8 mouse cellular contexts compared by ENCODE assay signal in the genomic region with DNA sequence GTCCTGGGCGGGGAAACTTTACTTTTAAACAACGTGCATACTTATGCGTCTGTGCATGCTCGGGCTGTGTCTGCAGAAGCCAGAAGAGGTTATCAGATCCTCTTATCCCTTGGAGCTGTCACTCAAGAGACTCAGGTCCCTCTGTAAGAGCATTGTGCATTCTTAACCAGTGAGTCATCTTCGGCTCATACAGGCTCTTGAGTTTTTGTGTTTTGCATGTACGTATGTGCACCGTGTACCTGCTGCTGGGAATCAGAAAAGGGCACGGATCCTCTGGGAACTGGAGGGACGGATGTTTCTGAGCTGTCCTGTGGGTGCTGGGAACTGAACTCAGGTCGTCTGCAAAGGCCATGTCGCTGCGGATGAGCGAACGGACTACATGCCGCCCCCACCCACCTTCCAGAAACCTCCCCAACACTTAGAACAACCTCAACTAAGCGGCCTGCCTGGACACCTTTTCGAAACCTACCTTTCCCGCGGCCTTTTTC. TPM values are rescaled to one million over a fixed set of nuclear protein-coding genes. Genes with fewer than 3 reads are reported as not detected.
DNase-seq lines count a peak whose midpoint lies in the region; TF ChIP-seq lines count a peak whose summit lies in the region.

No protein-coding gene starts in this region.

- peak overlapping the region; percentile 100 for H3K27ac ChIP-seq in hindbrain, embryonic 10.5 days

- H3K36me3 ChIP-seq in hindbrain, embryonic 10.5 days: peaks cover 52% of the 10 kb centered on the region

- WGBS in hindbrain, embryonic 10.5 days: 9% methylated on average over 19 of the region's 19 CpGs
- WGBS in lung, adult 2 months: 7% methylated on average over 19 of the region's 19 CpGs

- no peaks in the 10 kb centered on the region for H3K27me3 ChIP-seq in hindbrain, embryonic 10.5 days (ENCODE audit: insufficient read depth, poor library complexity, severe bottlenecking)

- H3K9me3 ChIP-seq in hindbrain, embryonic 10.5 days: no peaks in the 10 kb centered on the region

- H3K4me3 ChIP-seq in hindbrain, embryonic 10.5 days: peak overlapping the region; percentile 97
- peak overlapping the region; percentile 78 for H3K4me3 ChIP-seq in lung, adult 2 months (replicated peaks; ENCODE audit: extremely low read depth, low read depth, low read length)

- peak; percentile 24 to 48 for DNase-seq in cerebellum, adult 18-20 months
- DNase-seq in cerebellum, postnatal 4 days (ENCODE audit: low spot score in 2 of 2): no peak
- peak; percentile 95 for DNase-seq in 3T3-L1 (ENCODE audit: low read depth, low spot score)
- peak; percentile 58 for DNase-seq in cerebellum, adult 9-11 months
- DNase-seq in hindbrain, embryonic 10.5 days (ENCODE audit: low spot score): no peak
- DNase-seq in lung, adult 2 months: peak; percentile 39
- DNase-seq in retina, embryonic 14.5 days (ENCODE audit: low spot score): peak; percentile 23
- DNase-seq in right cerebral cortex, postnatal 4 days: no peak

- no peak for TF ChIP-seq CTCF in lung, adult 2 months (IDR thresholded peaks at IDR 0.05; ENCODE audit: insufficient read depth, low read length)

- TF ChIP-seq POLR2A in lung, adult 2 months (IDR thresholded peaks at IDR 0.05; ENCODE audit: borderline replicate concordance, extremely low read depth, low read depth, low read length): peak; percentile 16; the same call in 1 of the 2 replicates

- peaks cover 31% of the 10 kb centered on the region for H3K4me1 ChIP-seq in hindbrain, embryonic 10.5 days (replicated peaks)
- H3K4me1 ChIP-seq in lung, adult 2 months (ENCODE audit: control insufficient read depth, insufficient read depth, low read length): peaks cover 8% of the 10 kb centered on the region

RNA-seq across cellular contexts. Expression of gene Hmgn1, which starts 0.8 kb away (rescaled TPM):
- 705 and 803 TPM in 2 replicates for polyA plus RNA-seq in hindbrain, embryonic 10.5 days (2016; fragmentation: Nextera tagmentation; extraction: Ambion mirVana)
- polyA plus RNA-seq in lung, adult 2 months (2012; rRNA removed): 27.4 and 38.0 TPM in 2 replicates

RNA-seq across cellular contexts. Expression of gene Wrb, which starts 18.5 kb away (rescaled TPM):
- 115 and 117 TPM in 2 replicates for polyA plus RNA-seq in hindbrain, embryonic 10.5 days (2016; fragmentation: Nextera tagmentation; extraction: Ambion mirVana)
- 81.5 and 84.8 TPM in 2 replicates for polyA plus RNA-seq in lung, adult 2 months (2012; rRNA removed)

RNA-seq across cellular contexts. Expression of gene Brwd1, which starts 44.4 kb away (rescaled TPM):
- polyA plus RNA-seq in hindbrain, embryonic 10.5 days (2016; fragmentation: Nextera tagmentation; extraction: Ambion mirVana): 138 and 164 TPM in 2 replicates
- 24.5 and 27.4 TPM in 2 replicates for polyA plus RNA-seq in lung, adult 2 months (2012; rRNA removed)

Comparison
In these comparisons a context has a peak if more than half of its experiments do, and no peak if none do; other contexts are left out.
1. DNase-seq: peak in cerebellum, adult 18-20 months (2 of 2), 3T3-L1 (single experiment), cerebellum, adult 9-11 months (single experiment), lung, adult 2 months (single experiment) and retina, embryonic 14.5 days (single experiment); none in cerebellum, postnatal 4 days (0 of 2), hindbrain, embryonic 10.5 days (single experiment) and right cerebral cortex, postnatal 4 days (single experiment).
2. RNA of gene Hmgn1, which starts 0.8 kb away (polyA plus RNA-seq): 705 to 803 TPM in hindbrain, embryonic 10.5 days; 27.4 to 38.0 TPM in lung, adult 2 months; every median in the first group is over 10 times any median in the second.